Mouse (Mus musculus): ENCODE measurements at regions not wholly inside any gene's neighbourhood (a gene's known extent, or its start where the extent isn't known, plus 50 kb on each side); places are given as distances from the start of the nearest gene placed in this dataset.

- TF ChIP-seq TAL1 (conservative IDR thresholded peaks at IDR 0.05; ENCODE audit: low read depth, low read length): no peak
- TF ChIP-seq CTCF (IDR thresholded peaks at IDR 0.05; ENCODE audit: low read depth, low read length): no peak
Measured at GRCm38 (mm10) chr2:174022292-174022691, 53.8 kb upstream of the Stx16 start.

Measured in G1E (cell line).